Mouse (Mus musculus) olfactory bulb, adult 2 months (tissue): ENCODE measurements at regions not wholly inside any gene's neighbourhood (a gene's known extent, or its start where the extent isn't known, plus 50 kb on each side); places are given as distances from the start of the nearest gene placed in this dataset.

Experiments used
- CTCF ChIP-seq: fragments of 200-500 bp; IDR thresholded peaks from 2 replicates; pipeline ENCODE4 v1.5.1; 2012; ENCODE audit warnings: low read depth, mild to moderate bottlenecking, low read length, moderate library complexity; ENCODE audit not compliant: insufficient read depth
- POLR2A ChIP-seq: fragments of 200-500 bp; IDR thresholded peaks from 2 replicates; pipeline ENCODE4 v1.6.1; 2012; ENCODE audit warnings: mild to moderate bottlenecking, low read depth, low read length, moderate library complexity; ENCODE audit not compliant: insufficient read depth

- TF ChIP-seq CTCF (no peak), POLR2A (no peak)
Measured at GRCm38 (mm10) chr13:92914631-92915030, 70.1 kb downstream of the Mtx3 start.
